Mouse (Mus musculus): ENCODE results near the gene Eef2. TPM values are rescaled to one million over a fixed set of nuclear protein-coding genes. Genes with fewer than 3 reads are reported as not detected.

Gene Eef2
- total and polyA plus RNA-seq, 3 experiments, result 1,752 to 4,660 (median 2,649) TPM

- DNase-seq (ENCODE audit: extremely low read depth), result peak; percentile 80
- H3K36me3 ChIP-seq (replicated peaks in 1 of 2; ENCODE audit: control insufficient read depth in 1 of 2, insufficient read depth in 1 of 2, low read length in 1 of 2), result peaks cover 18 to 37% of the 10 kb centered on the region in 2 experiments
- no peaks in the 10 kb centered on the region for H3K79me2 ChIP-seq (replicated peaks; ENCODE audit: control insufficient read depth, extremely low read depth, insufficient read depth, poor library complexity, severe bottlenecking)
- in situ Hi-C loops (cut with MboI; ENCODE audit: low pct_ligation_motif_present, low pct_unique_long_range_greater_than_20kb, low sequenced_read_pairs) (loop anchor here (10.0 kb wide), 1 partner anchor 162 kb away; the partner anchor contains the start of genes Hmg20b and Mfsd12), dilution Hi-C loops (cut with MboI; ENCODE audit: extremely low pct_ligation_motif_present, extremely low pct_unique_long_range_greater_than_20kb, low sequenced_read_pairs) (no loop called here)
- peak overlapping the region; percentile 67 for H3K4me2 ChIP-seq (ENCODE audit: insufficient read depth, low read depth, poor library complexity, severe bottlenecking)
- TF ChIP-seq HCFC1 (IDR thresholded peaks at IDR 0.05; ENCODE audit: low read depth, low read length) (0 out of 2 replicates have a peak, but pooled peaks have one; percentile 35), MAFK (IDR thresholded peaks at IDR 0.05; ENCODE audit: insufficient replicate concordance, low read length) (no peak), CTCF (conservative IDR thresholded peaks at IDR 0.05 in 1 of 2, IDR thresholded peaks at IDR 0.05 in 1 of 2; ENCODE audit: low read depth in 2 of 2, low read length in 2 of 2) (0 out of 4 replicates have a peak, but pooled peaks of 1 of the 2 experiments have one; percentile 6), EP300 (IDR thresholded peaks at IDR 0.05; ENCODE audit: low read length) (no peak), ELF1 (IDR thresholded peaks at IDR 0.05; ENCODE audit: low read depth, low read length) (peak; percentile 92), GABPA (IDR thresholded peaks at IDR 0.05; ENCODE audit: insufficient replicate concordance, low read depth, low read length) (no peak), BHLHE40 (IDR thresholded peaks at IDR 0.05; ENCODE audit: low read depth, low read length) (0 out of 2 replicates have a peak, but pooled peaks have one; percentile 14), MXI1 (IDR thresholded peaks at IDR 0.05; ENCODE audit: low read depth, low read length) (peak; percentile 54), MEF2A (IDR thresholded peaks at IDR 0.05; ENCODE audit: borderline replicate concordance, low read depth, low read length) (0 out of 2 replicates have a peak, but pooled peaks have one; percentile 37), NELFE (IDR thresholded peaks at IDR 0.05; ENCODE audit: low read depth, low read length) (peak; percentile 80; the same call in 1 of the 2 replicates), E2F4 (IDR thresholded peaks at IDR 0.05; ENCODE audit: insufficient replicate concordance, low read depth, low read length) (no peak), TBP (conservative IDR thresholded peaks at IDR 0.05; ENCODE audit: low read depth, low read length) (0 out of 2 replicates have a peak, but pooled peaks have one; percentile 30), MAX (IDR thresholded peaks at IDR 0.05; ENCODE audit: low read length) (peak; percentile 77; the same call in 1 of the 2 replicates), CHD1 (IDR thresholded peaks at IDR 0.05; ENCODE audit: low read depth, low read length) (no peak), NRF1 (IDR thresholded peaks at IDR 0.05; ENCODE audit: low read depth, low read length) (peak; percentile 90), TCF12 (IDR thresholded peaks at IDR 0.05; ENCODE audit: low read depth, low read length) (peak; percentile 53; the same call in 1 of the 2 replicates), POLR2AphosphoS2 (IDR thresholded peaks at IDR 0.05; ENCODE audit: low read depth, low read length) (peak; percentile 56; the same call in 1 of the 2 replicates), ZKSCAN1 (IDR thresholded peaks at IDR 0.05; ENCODE audit: borderline replicate concordance, low read depth, low read length) (no peak), POLR2A (IDR thresholded peaks at IDR 0.05; ENCODE audit: low read depth, low read length) (peak; percentile 89), ZNF384 (IDR thresholded peaks at IDR 0.05; ENCODE audit: low read depth, low read length) (no peak)
- no peaks in the 10 kb centered on the region for H3K9me3 ChIP-seq (replicated peaks; ENCODE audit: low read length)
- H3K4me3 ChIP-seq (replicated peaks in 1 of 3; ENCODE audit: low read depth in 2 of 3, low read length in 2 of 3, poor library complexity in 1 of 3), result peak overlapping the region; percentile 49 to 86 (median 59)
- peak overlapping the region; percentile 88 for H3K27ac ChIP-seq (ENCODE audit: insufficient read depth, low read depth)
- H3K27me3 ChIP-seq (replicated peaks), result peaks cover 5% of the 10 kb centered on the region
- peak overlapping the region; percentile 67 for H3K9ac ChIP-seq (ENCODE audit: insufficient read depth, low read depth)
- H3K4me1 ChIP-seq (ENCODE audit: control insufficient read depth in 1 of 2, insufficient read depth in 2 of 2), result peaks cover 30 to 60% of the 10 kb centered on the region in 2 experiments
These were observed 16.0 kb downstream of the Eef2 start for GRCm38 (mm10) chr10:81192270-81192967.
